Mouse (Mus musculus) cerebellum, postnatal 14 days (tissue): ENCODE data around the gene Hhip.
"Not testable (repeated sequence)": the region's sequence is repeated elsewhere in the genome, so short reads cannot be mapped to it uniquely, and the experiment has no call there.

Source experiments
- DNase-seq, 2 experiments: peaks; one replicate each; pipeline ENCODE4 v3.0.0; 2021; ENCODE audit warnings: mixed read lengths in 2 of 2

Gene Hhip

GRCm38 (mm10) chr8:79992121-79992848 lies 65.5 kb downstream of the Hhip start:
- DNase-seq = no peak

- not testable (repeated sequence) for DNase-seq
These were observed 66.4 kb downstream of the Hhip start for GRCm38 (mm10) chr8:79991420-79991819.

GRCm38 (mm10) chr8:79984946-79985345 lies 72.9 kb downstream of the Hhip start:
- DNase-seq = no peak

- DNase-seq = no peak
These were observed 75.7 kb downstream of the Hhip start for GRCm38 (mm10) chr8:79982144-79982543.

GRCm38 (mm10) chr8:79966159-79966558 lies 91.6 kb downstream of the Hhip start:
- DNase-seq = peak in 1 of 2 experiments; percentile 5

GRCm38 (mm10) chr8:79952857-79953256 lies 104.9 kb downstream of the Hhip start:
- peak in 1 of 2 experiments; percentile 16 for DNase-seq

GRCm38 (mm10) chr8:79950376-79950775 lies 107.4 kb downstream of the Hhip start:
- no peak for DNase-seq

GRCm38 (mm10) chr8:79945501-79946076 lies 112.2 kb downstream of the Hhip start:
- DNase-seq = no peak

GRCm38 (mm10) chr8:79941070-79941469 lies 116.7 kb downstream of the Hhip start:
- DNase-seq = no peak

GRCm38 (mm10) chr8:79936856-79937445 lies 120.9 kb downstream of the Hhip start:
- DNase-seq = no peak

GRCm38 (mm10) chr8:79935793-79936192 lies 122.0 kb downstream of the Hhip start:
- DNase-seq = no peak

- DNase-seq = no peak
These were observed 128.6 kb downstream of the Hhip start for GRCm38 (mm10) chr8:79929202-79929601.

- no peak for DNase-seq
These were observed 140.6 kb downstream of the Hhip start for GRCm38 (mm10) chr8:79917211-79917610.
